Mouse (Mus musculus) embryonic facial prominence, embryonic 14.5 days (tissue): ENCODE data around the gene Gm21987. TPM values are rescaled to one million over a fixed set of nuclear protein-coding genes. Genes with fewer than 3 reads are reported as not detected.

Experiments
- ATAC-seq: fragments of 200-750 bp; cut with Nextera tagmentation; 2 replicates; pipeline ENCODE4 v1.8.0; 2017; ENCODE audit warnings: low read depth, moderate number of reproducible peaks, moderate TSS enrichment
- DNase-seq: peaks from one replicate; pipeline ENCODE4 v3.0.0-alpha.2; 2015; ENCODE audit warnings: low spot score
- H3K27ac ChIP-seq: fragments of 300-500 bp; sonication (generic); replicated peaks from 2 replicates; pipeline ENCODE4 v1.5.1; 2014; ENCODE audit warnings: low read depth, mild to moderate bottlenecking, low read length, moderate library complexity
- H3K27me3 ChIP-seq: fragments of 300-500 bp; sonication (generic); replicated peaks from 2 replicates; pipeline ENCODE4 v1.6.1; 2014; ENCODE audit warnings: low read length; ENCODE audit not compliant: control insufficient read depth, insufficient read depth
- H3K36me3 ChIP-seq: fragments of 300-500 bp; sonication (generic); 2 replicates; pipeline ENCODE4 v1.6.1; 2014; ENCODE audit warnings: low read length, mixed read lengths; ENCODE audit not compliant: control insufficient read depth, insufficient read depth
- H3K4me1 ChIP-seq: fragments of 300-500 bp; sonication (generic); 2 replicates; pipeline ENCODE4 v1.6.1; 2014; ENCODE audit warnings: antibody characterized with exemption, low read length; ENCODE audit not compliant: control insufficient read depth, insufficient read depth
- H3K4me2 ChIP-seq: fragments of 300-500 bp; sonication (generic); 2 replicates; pipeline ENCODE4 v1.6.1; 2014; ENCODE audit warnings: low read depth, mild to moderate bottlenecking, low read length, moderate library complexity, mixed read lengths
- H3K4me3 ChIP-seq: fragments of 300-500 bp; sonication (generic); 2 replicates; pipeline ENCODE4 v1.5.1; 2014; ENCODE audit warnings: low read depth, mild to moderate bottlenecking, low read length
- H3K9ac ChIP-seq: fragments of 300-500 bp; sonication (generic); 2 replicates; pipeline ENCODE4 v1.6.1; 2014; ENCODE audit warnings: low read depth, mild to moderate bottlenecking, low read length, moderate library complexity, mixed read lengths
- H3K9me3 ChIP-seq: fragments of 300-500 bp; sonication (generic); 2 replicates; pipeline ENCODE4 v1.6.1; 2016; ENCODE audit warnings: low read length; ENCODE audit not compliant: control insufficient read depth
- WGBS: fragments of 180-500 bp; shearing (Covaris S2); extraction: QIAGEN DNeasy Blood & Tissue Kit; methylation state at CpG from one replicate; pipeline ENCODE4 v1.1.7; 2014; 5-methylcytosine and 5-hydroxymethylcytosine counted together
- polyA plus RNA-seq: library from polyadenylated mRNA; unstranded; fragments of >200 nt; fragmentation: Nextera tagmentation; extraction: Ambion mirVana; gene quantifications from 2 replicates; pipeline ENCODE4 v1.2.1, GENCODE M21; 2014

The Gm21987 gene
- polyA plus RNA-seq, 1 experiment from 2014 or later: not detected

DNA sequence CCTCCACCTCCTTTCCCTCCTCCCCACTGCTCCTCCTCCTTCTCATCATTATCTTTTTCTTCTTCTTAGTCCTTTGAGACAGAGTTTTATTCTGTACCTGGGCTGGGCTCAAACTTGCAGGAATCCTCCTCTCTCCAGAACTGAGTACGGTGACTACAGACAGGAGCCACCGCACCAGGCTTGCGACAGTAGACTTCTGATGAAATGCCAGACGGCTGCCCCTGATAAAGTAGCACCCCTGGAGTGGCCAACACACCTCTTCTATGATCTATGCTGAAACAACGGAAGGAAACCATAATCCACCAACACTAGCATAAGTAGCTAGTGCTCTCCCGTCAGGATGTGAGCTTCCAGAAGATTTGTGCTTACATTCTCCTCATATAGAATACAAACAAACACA is 40.5 kb downstream of the Gm21987 start:
- Histone ChIP-seq H3K9me3 (no peaks in the 10 kb centered on the region), H3K4me3 (no peak overlapping the region), H3K27ac (no peak overlapping the region), H3K9ac (no peak overlapping the region), H3K4me1 (no peaks in the 10 kb centered on the region), H3K27me3 (no peaks in the 10 kb centered on the region), H3K4me2 (no peak overlapping the region), H3K36me3 (no peaks in the 10 kb centered on the region)
- DNase-seq (no peak), ATAC-seq (no peak)
- 90% methylated on average over 6 of the region's 6 CpGs for WGBS

GRCm38 (mm10) chr16:38388757-38389156 is 41.9 kb downstream of the Gm21987 start:
- no peaks in the 10 kb centered on the region for H3K36me3 ChIP-seq
- H3K27ac ChIP-seq: no peak overlapping the region
- no peak overlapping the region for H3K4me2 ChIP-seq
- ATAC-seq (no peak), DNase-seq (no peak)
- no peaks in the 10 kb centered on the region for H3K27me3 ChIP-seq
- 75% methylated on average over 6 of the region's 6 CpGs for WGBS
- no peak overlapping the region for H3K4me3 ChIP-seq
- no peak overlapping the region for H3K9ac ChIP-seq
- no peaks in the 10 kb centered on the region for H3K9me3 ChIP-seq
- no peaks in the 10 kb centered on the region for H3K4me1 ChIP-seq

- WGBS: 75% methylated on average over 8 of the region's 8 CpGs
- ATAC-seq: no peak
Measured at GRCm38 (mm10) chr16:38389284-38389893, 42.5 kb downstream of the Gm21987 start.

DNA sequence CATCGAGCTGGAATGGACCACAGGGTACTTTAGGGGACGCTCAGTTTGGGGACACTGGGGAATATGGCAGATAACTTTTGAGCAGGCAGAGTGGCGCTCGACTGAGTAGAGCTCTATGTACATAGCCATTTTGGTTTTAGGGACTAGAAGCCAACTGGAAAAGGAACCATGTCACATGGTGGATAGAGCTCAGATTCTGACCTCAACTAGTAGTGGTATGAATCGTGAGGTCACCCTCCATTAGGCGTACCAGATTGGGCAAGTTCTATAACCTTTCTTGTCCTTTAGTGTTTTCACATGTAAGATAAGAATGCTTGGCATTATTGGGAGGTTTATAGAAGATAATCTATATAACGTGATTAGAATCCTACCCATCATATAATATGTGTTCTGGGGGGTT is 43.5 kb downstream of the Gm21987 start:
- WGBS: 88% methylated on average over 7 of the region's 7 CpGs
- no peak overlapping the region for H3K27ac ChIP-seq
- no peak for DNase-seq
- no peaks in the 10 kb centered on the region for H3K27me3 ChIP-seq
- H3K4me2 ChIP-seq: no peak overlapping the region
- H3K4me1 ChIP-seq: 0 out of 2 replicates have a peak, but pooled peaks cover 6% of the 10 kb centered on the region
- ATAC-seq: no peak
- H3K4me3 ChIP-seq: no peak overlapping the region
- H3K9me3 ChIP-seq: no peaks in the 10 kb centered on the region
- no peaks in the 10 kb centered on the region for H3K36me3 ChIP-seq
- no peak overlapping the region for H3K9ac ChIP-seq

More at GRCm38 (mm10) chr16:38389284-38389893, 42.5 kb downstream of the Gm21987 start:
- DNase-seq: no peak
- Histone ChIP-seq H3K4me2 (no peak overlapping the region), H3K27ac (no peak overlapping the region), H3K9ac (no peak overlapping the region), H3K9me3 (no peaks in the 10 kb centered on the region), H3K36me3 (no peaks in the 10 kb centered on the region), H3K4me3 (no peak overlapping the region), H3K27me3 (no peaks in the 10 kb centered on the region), H3K4me1 (no peaks in the 10 kb centered on the region)

- Histone ChIP-seq H3K36me3 (no peaks in the 10 kb centered on the region), H3K27me3 (no peaks in the 10 kb centered on the region), H3K27ac (no peak overlapping the region; the same call in 1 of the 2 replicates), H3K4me2 (peak overlapping the region; percentile 7; the same call in 1 of the 2 replicates), H3K9me3 (no peaks in the 10 kb centered on the region), H3K4me1 (peaks cover 19% of the 10 kb centered on the region; the same call in 1 of the 2 replicates), H3K4me3 (no peak overlapping the region), H3K9ac (no peak overlapping the region)
- ATAC-seq (peak; percentile 38; the same call in 1 of the 2 replicates), DNase-seq (peak; percentile 48)
- WGBS: 75% methylated on average over 23 of the region's 23 CpGs
Measured at GRCm38 (mm10) chr16:38392126-38392894, 45.5 kb downstream of the Gm21987 start.

DNA sequence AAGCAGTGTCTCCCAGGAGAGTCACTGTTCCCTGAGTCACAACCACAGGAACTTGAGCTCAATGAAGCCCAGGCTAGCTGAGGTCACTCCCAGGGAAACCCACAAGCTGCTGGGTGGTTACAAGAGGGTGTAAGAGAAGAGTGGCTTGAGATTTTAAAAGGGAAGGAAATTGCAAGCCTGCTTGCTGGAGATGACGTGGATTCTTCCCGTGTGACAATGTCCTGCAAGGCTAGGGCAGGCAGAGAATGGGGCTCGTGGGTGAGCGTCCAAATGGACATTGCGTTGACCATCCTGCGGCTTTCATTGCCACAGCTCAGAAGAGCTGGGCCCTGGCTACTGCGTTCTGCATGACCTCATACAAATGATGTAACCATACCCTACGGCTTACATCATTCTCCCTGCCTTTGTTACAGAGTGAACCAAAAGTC is 47.4 kb downstream of the Gm21987 start:
- Histone ChIP-seq H3K27me3 (no peaks in the 10 kb centered on the region), H3K9ac (no peak overlapping the region), H3K4me1 (peaks cover 19% of the 10 kb centered on the region; the same call in 1 of the 2 replicates), H3K4me3 (no peak overlapping the region), H3K9me3 (no peaks in the 10 kb centered on the region), H3K36me3 (no peaks in the 10 kb centered on the region), H3K27ac (no peak overlapping the region), H3K4me2 (no peak overlapping the region)
- ATAC-seq (no peak), DNase-seq (no peak)
- WGBS: 84% methylated on average over 8 of the region's 8 CpGs

DNA sequence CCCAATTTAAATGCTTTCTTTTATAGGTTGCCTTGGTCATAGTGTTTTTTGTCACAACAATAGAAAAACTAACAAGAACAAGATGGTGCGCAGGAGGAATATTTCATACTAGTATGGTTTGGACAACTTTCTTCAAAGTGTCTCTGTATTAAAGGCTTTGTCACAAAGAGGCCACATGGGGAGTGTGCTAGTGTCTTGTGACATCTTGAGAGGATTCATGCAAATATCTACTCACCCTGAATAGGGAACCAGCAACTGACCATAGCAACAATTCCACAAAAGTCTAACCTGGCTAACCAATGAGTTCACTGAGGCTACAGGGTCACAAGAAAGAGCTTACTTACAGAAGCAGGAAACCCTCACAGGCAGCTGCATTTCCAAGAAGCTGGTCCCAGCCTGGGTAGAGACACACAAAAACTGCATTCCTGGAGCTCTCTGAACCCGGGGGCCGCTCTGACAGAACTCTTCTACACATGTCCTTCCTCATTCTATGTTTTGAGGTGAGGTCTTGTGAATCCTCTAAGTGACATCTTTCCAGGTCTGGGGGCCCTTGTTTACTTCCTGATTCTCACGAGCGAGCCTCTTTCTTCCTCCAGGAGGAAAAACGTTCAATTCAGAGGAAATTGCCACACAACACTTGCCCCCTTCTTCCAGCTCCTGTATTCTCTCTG is 48.4 kb downstream of the Gm21987 start:
- Histone ChIP-seq H3K9me3 (no peaks in the 10 kb centered on the region), H3K9ac (no peak overlapping the region), H3K27ac (0 out of 2 replicates have a peak overlapping the region, but pooled peaks have one; percentile 22), H3K36me3 (no peaks in the 10 kb centered on the region), H3K4me3 (no peak overlapping the region), H3K4me2 (no peak overlapping the region), H3K4me1 (peaks cover 27% of the 10 kb centered on the region), H3K27me3 (no peaks in the 10 kb centered on the region)
- WGBS: 55% methylated on average over 6 of the region's 6 CpGs
- DNase-seq (no peak), ATAC-seq (no peak)

- H3K27ac ChIP-seq: peak overlapping the region; percentile 22; the same call in 1 of the 2 replicates
- no peak overlapping the region for H3K4me3 ChIP-seq
- DNase-seq: peak; percentile 87
- ATAC-seq: peak; percentile 63
- H3K4me2 ChIP-seq: peak overlapping the region; percentile 40; the same call in 1 of the 2 replicates
- no peaks in the 10 kb centered on the region for H3K9me3 ChIP-seq
- H3K9ac ChIP-seq: 0 out of 2 replicates have a peak overlapping the region, but pooled peaks have one; percentile 5
- 26% methylated on average over 13 of the region's 13 CpGs for WGBS
- no peaks in the 10 kb centered on the region for H3K36me3 ChIP-seq
- no peaks in the 10 kb centered on the region for H3K27me3 ChIP-seq
- peaks cover 30% of the 10 kb centered on the region for H3K4me1 ChIP-seq
Measured at GRCm38 (mm10) chr16:38396155-38396554, 49.3 kb downstream of the Gm21987 start.
